Mouse (Mus musculus): ENCODE results near the gene Gm44511. TPM values are rescaled to one million over a fixed set of nuclear protein-coding genes. Genes with fewer than 3 reads are reported as not detected.
A peak's percentile ranks its signal among the peaks of the same experiment; 100 is the strongest.

The Gm44511 gene
- 0.59 TPM in 1 of 2 replicates, not detected in the other for polyA plus RNA-seq (2012; rRNA removed)

GRCm38 (mm10) chr6:128826132-128826531 lies at the start of gene Gm44511, which contains the start of gene Klrb1b:
Gm44511 (minus strand) TSS chr6:128826315.
Klrb1b (minus strand) TSS chr6:128826331.
- no peak for DNase-seq
- Histone ChIP-seq H3K27ac (ENCODE audit: control insufficient read depth, insufficient read depth, low read length) (no peak within 1 kb of the TSS), H3K4me3 (ENCODE audit: control insufficient read depth, insufficient read depth, low read length) (no peak within 1 kb of the TSS), H3K36me3 (ENCODE audit: control insufficient read depth, insufficient read depth, low read length) (no peaks in the 10 kb centered on the region), H3K4me1 (replicated peaks; ENCODE audit: control insufficient read depth, insufficient read depth, low read length) (0 out of 2 replicates have a peak, but pooled peaks cover 4% of the 10 kb centered on the region), H3K27me3 (ENCODE audit: control insufficient read depth, insufficient read depth, low read length) (no peaks in the 10 kb centered on the region)
- WGBS = 87% methylated on average over 6 of the region's 6 CpGs
- TF ChIP-seq CTCF (IDR thresholded peaks at IDR 0.05; ENCODE audit: borderline replicate concordance, control insufficient read depth, extremely low read depth, insufficient read depth, low read length, poor library complexity) (no peak), POLR2A (IDR thresholded peaks at IDR 0.05; ENCODE audit: control insufficient read depth, extremely low read depth, insufficient read depth, low read length, poor library complexity) (no peak)

- Histone ChIP-seq H3K27ac (ENCODE audit: control insufficient read depth, insufficient read depth, low read length) (no peak overlapping the region), H3K27me3 (ENCODE audit: control insufficient read depth, insufficient read depth, low read length) (no peaks in the 10 kb centered on the region), H3K36me3 (ENCODE audit: control insufficient read depth, insufficient read depth, low read length) (no peaks in the 10 kb centered on the region), H3K4me1 (replicated peaks; ENCODE audit: control insufficient read depth, insufficient read depth, low read length) (peaks cover 6% of the 10 kb centered on the region), H3K4me3 (ENCODE audit: control insufficient read depth, insufficient read depth, low read length) (no peak overlapping the region)
- WGBS = 100% methylated on average over 1 of the region's 1 CpGs
- no peak for TF ChIP-seq CTCF (IDR thresholded peaks at IDR 0.05; ENCODE audit: borderline replicate concordance, control insufficient read depth, extremely low read depth, insufficient read depth, low read length, poor library complexity)
- TF ChIP-seq POLR2A (IDR thresholded peaks at IDR 0.05; ENCODE audit: control insufficient read depth, extremely low read depth, insufficient read depth, low read length, poor library complexity) = no peak
- DNase-seq = no peak
Measured at GRCm38 (mm10) chr6:128871910-128872610, 45.9 kb upstream of the Gm44511 start.

GRCm38 (mm10) chr6:128868861-128869260 lies 42.7 kb upstream of the Gm44511 start:
- Histone ChIP-seq H3K4me1 (replicated peaks; ENCODE audit: control insufficient read depth, insufficient read depth, low read length) (peaks cover 6% of the 10 kb centered on the region), H3K27ac (ENCODE audit: control insufficient read depth, insufficient read depth, low read length) (no peak overlapping the region), H3K4me3 (ENCODE audit: control insufficient read depth, insufficient read depth, low read length) (no peak overlapping the region), H3K27me3 (ENCODE audit: control insufficient read depth, insufficient read depth, low read length) (no peaks in the 10 kb centered on the region), H3K36me3 (ENCODE audit: control insufficient read depth, insufficient read depth, low read length) (no peaks in the 10 kb centered on the region)
- peak; percentile 55 for DNase-seq
- TF ChIP-seq CTCF (IDR thresholded peaks at IDR 0.05; ENCODE audit: borderline replicate concordance, control insufficient read depth, extremely low read depth, insufficient read depth, low read length, poor library complexity) (no peak), POLR2A (IDR thresholded peaks at IDR 0.05; ENCODE audit: control insufficient read depth, extremely low read depth, insufficient read depth, low read length, poor library complexity) (no peak)
- WGBS = 60% methylated on average over 3 of the region's 3 CpGs

- WGBS = 97% methylated on average over 2 of the region's 2 CpGs
- no peak overlapping the region for H3K27ac ChIP-seq (ENCODE audit: control insufficient read depth, insufficient read depth, low read length)
Measured at GRCm38 (mm10) chr6:128857976-128858375, 31.9 kb upstream of the Gm44511 start.

GRCm38 (mm10) chr6:128856250-128856649 lies 30.1 kb upstream of the Gm44511 start:
- Histone ChIP-seq H3K36me3 (ENCODE audit: control insufficient read depth, insufficient read depth, low read length) (no peaks in the 10 kb centered on the region), H3K4me3 (ENCODE audit: control insufficient read depth, insufficient read depth, low read length) (no peak overlapping the region), H3K4me1 (replicated peaks; ENCODE audit: control insufficient read depth, insufficient read depth, low read length) (peaks cover 18% of the 10 kb centered on the region), H3K27ac (ENCODE audit: control insufficient read depth, insufficient read depth, low read length) (peak overlapping the region; percentile 5; the same call in 1 of the 2 replicates), H3K27me3 (ENCODE audit: control insufficient read depth, insufficient read depth, low read length) (no peaks in the 10 kb centered on the region)
- no peak for DNase-seq
- TF ChIP-seq CTCF (IDR thresholded peaks at IDR 0.05; ENCODE audit: borderline replicate concordance, control insufficient read depth, extremely low read depth, insufficient read depth, low read length, poor library complexity) = no peak
- TF ChIP-seq POLR2A (IDR thresholded peaks at IDR 0.05; ENCODE audit: control insufficient read depth, extremely low read depth, insufficient read depth, low read length, poor library complexity) = no peak
- 15% methylated on average over 5 of the region's 5 CpGs for WGBS

More at GRCm38 (mm10) chr6:128857976-128858375, 31.9 kb upstream of the Gm44511 start:
- no peak for TF ChIP-seq CTCF (IDR thresholded peaks at IDR 0.05; ENCODE audit: borderline replicate concordance, control insufficient read depth, extremely low read depth, insufficient read depth, low read length, poor library complexity)
- no peak for TF ChIP-seq POLR2A (IDR thresholded peaks at IDR 0.05; ENCODE audit: control insufficient read depth, extremely low read depth, insufficient read depth, low read length, poor library complexity)
- H3K27me3 ChIP-seq (ENCODE audit: control insufficient read depth, insufficient read depth, low read length) = no peaks in the 10 kb centered on the region
- no peak overlapping the region for H3K4me3 ChIP-seq (ENCODE audit: control insufficient read depth, insufficient read depth, low read length)
- H3K4me1 ChIP-seq (replicated peaks; ENCODE audit: control insufficient read depth, insufficient read depth, low read length) = peaks cover 11% of the 10 kb centered on the region
- H3K36me3 ChIP-seq (ENCODE audit: control insufficient read depth, insufficient read depth, low read length) = no peaks in the 10 kb centered on the region
- DNase-seq = no peak

- TF ChIP-seq POLR2A (IDR thresholded peaks at IDR 0.05; ENCODE audit: control insufficient read depth, extremely low read depth, insufficient read depth, low read length, poor library complexity) (no peak), CTCF (IDR thresholded peaks at IDR 0.05; ENCODE audit: borderline replicate concordance, control insufficient read depth, extremely low read depth, insufficient read depth, low read length, poor library complexity) (no peak)
Measured at GRCm38 (mm10) chr6:128855477-128855876, 29.4 kb upstream of the Gm44511 start.

More at GRCm38 (mm10) chr6:128855477-128855876, 29.4 kb upstream of the Gm44511 start:
- no peak overlapping the region for H3K4me3 ChIP-seq (ENCODE audit: control insufficient read depth, insufficient read depth, low read length)
- peaks cover 18% of the 10 kb centered on the region for H3K4me1 ChIP-seq (replicated peaks; ENCODE audit: control insufficient read depth, insufficient read depth, low read length)
- H3K27ac ChIP-seq (ENCODE audit: control insufficient read depth, insufficient read depth, low read length) = no peak overlapping the region
- no peak for DNase-seq
- H3K27me3 ChIP-seq (ENCODE audit: control insufficient read depth, insufficient read depth, low read length) = no peaks in the 10 kb centered on the region
- no peaks in the 10 kb centered on the region for H3K36me3 ChIP-seq (ENCODE audit: control insufficient read depth, insufficient read depth, low read length)
- WGBS = 78% methylated on average over 1 of the region's 1 CpGs
